Mouse (Mus musculus): ENCODE measurements around the gene Igsf21.

The Igsf21 gene

GRCm38 (mm10) chr4:140066011-140066410 is 180.6 kb downstream of the Igsf21 start:
- no peak for DNase-seq (ENCODE audit: low read depth in 1 of 2, low spot score in 2 of 2)

DNA sequence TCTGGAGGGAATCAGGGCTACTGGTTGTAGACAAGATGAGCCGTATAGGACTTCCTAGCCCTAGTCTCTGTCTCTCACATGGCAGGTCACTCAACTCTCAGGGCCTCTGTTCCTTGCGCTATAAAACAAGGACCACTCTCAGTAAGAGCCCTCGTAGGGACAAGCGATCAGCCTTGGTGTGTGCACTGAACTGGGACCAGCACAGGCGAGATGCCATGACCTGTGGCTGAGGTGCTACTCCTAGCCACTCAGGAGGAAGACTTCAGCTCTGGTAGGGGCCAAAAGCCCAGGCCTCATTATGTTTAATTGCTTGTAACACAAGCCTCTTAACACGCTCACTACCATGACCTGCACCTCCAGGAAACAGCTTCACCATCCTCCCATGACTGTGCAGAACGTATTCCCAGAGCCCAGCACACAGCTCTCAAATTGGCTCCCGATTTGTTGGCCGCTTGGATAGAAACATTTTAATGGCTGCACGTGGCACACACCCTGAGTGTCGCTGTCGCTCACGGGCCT is 183.4 kb downstream of the Igsf21 start:
- no peak for DNase-seq (ENCODE audit: low read depth in 1 of 2, low spot score in 2 of 2)

GRCm38 (mm10) chr4:140060251-140060650 is 186.3 kb downstream of the Igsf21 start:
- no peak for DNase-seq (ENCODE audit: low read depth in 1 of 2, low spot score in 2 of 2)

- DNase-seq (ENCODE audit: low read depth in 1 of 2, low spot score in 2 of 2): no peak
These were observed 193.5 kb downstream of the Igsf21 start for GRCm38 (mm10) chr4:140053042-140053441.

- no peak for DNase-seq (ENCODE audit: low read depth in 1 of 2, low spot score in 2 of 2)
These were observed 194.0 kb downstream of the Igsf21 start for GRCm38 (mm10) chr4:140052575-140052974.

- no peak for DNase-seq (ENCODE audit: low read depth in 1 of 2, low spot score in 2 of 2)
These were observed 198.7 kb downstream of the Igsf21 start for GRCm38 (mm10) chr4:140047807-140048362.

DNA sequence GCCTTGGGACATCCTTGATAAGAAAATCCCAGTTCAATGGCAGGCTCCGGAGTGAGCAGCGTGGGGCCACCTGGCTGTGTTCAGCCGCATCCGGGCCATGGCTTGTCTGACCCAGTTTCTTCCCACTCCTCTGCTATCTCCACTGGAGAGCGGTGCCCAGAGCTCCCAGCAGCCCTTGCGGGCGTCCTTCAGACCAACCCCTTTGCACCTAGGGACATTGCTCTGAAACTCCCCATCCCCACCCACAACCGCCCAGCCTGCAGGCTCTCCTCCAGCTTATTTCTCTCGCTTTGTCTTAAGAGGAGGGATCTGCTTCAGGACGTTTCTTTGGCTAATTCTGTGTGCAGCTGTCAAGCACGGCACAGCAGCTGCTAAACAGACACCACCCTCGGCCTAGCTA is 202.6 kb downstream of the Igsf21 start:
- no peak for DNase-seq (ENCODE audit: low read depth in 1 of 2, low spot score in 2 of 2)

GRCm38 (mm10) chr4:140038586-140039411 is 207.8 kb downstream of the Igsf21 start:
- no peak for DNase-seq (ENCODE audit: low read depth in 1 of 2, low spot score in 2 of 2)

- DNase-seq (ENCODE audit: low read depth in 1 of 2, low spot score in 2 of 2): no peak
These were observed 208.7 kb downstream of the Igsf21 start for GRCm38 (mm10) chr4:140037784-140038387.

DNA sequence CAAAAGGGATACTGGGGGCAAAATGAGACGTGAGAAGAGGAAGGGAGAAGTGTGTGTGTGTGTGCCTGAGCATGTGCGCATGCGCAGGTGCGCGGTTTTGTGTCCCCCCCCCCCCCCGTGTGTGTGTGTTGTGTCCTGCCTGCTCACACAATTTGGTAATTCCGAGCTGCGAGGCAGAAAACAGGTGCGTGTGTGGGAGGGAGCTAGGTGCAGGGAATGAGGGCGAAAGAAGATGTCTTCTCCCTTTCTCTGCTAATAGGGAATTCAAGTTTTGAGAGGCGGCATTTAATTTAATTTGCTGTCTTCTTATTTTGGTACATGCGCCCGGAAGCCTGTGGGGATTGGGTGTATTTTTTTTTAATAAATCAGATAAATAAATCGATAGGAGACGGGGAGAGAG is 211.4 kb downstream of the Igsf21 start:
- no peak for DNase-seq (ENCODE audit: low read depth in 1 of 2, low spot score in 2 of 2)

DNA sequence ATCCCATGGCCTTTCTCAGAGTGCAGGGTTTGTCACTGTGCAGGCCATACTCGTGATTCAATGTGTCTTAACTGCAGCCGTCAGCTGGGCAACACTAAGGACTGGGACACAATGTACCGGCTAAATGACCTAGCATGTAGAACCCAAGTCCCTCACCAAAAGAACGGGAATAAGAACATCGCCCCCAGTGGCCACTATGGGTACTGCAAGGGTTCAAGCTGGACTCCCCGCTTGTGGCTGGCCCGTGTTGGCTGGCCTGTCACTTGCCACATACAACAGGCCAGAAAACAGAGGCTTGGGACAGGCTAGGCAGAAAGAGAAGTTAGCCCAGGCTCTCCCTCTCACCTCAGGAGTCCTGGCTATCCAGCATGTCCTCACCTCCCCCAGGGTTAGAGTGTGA is 213.2 kb downstream of the Igsf21 start:
- peak in 1 of 2 experiments; percentile 2 for DNase-seq (ENCODE audit: low read depth in 1 of 2, low spot score in 2 of 2)

DNA sequence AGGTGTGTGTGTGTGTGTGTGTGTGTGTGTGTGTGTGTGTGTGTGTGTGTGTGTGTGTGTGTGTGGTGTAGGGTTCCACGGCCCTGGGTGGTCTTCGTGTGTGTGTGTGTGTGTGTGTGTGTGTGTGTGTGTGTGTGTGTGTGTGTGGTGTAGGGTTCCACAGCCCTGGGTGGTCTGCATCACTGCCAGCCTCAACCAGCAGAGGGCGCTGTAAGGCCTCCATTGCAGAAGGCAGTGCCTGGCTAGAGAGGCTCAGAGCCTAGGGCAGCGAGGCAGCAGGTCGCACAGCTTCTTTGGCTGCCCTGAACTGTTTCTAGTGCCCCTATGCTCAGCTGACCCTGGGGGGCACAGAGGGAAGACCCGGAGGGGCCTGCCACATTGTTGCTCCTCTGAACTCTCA is 216.2 kb downstream of the Igsf21 start:
- no peak for DNase-seq (ENCODE audit: low read depth in 1 of 2, low spot score in 2 of 2)

DNA sequence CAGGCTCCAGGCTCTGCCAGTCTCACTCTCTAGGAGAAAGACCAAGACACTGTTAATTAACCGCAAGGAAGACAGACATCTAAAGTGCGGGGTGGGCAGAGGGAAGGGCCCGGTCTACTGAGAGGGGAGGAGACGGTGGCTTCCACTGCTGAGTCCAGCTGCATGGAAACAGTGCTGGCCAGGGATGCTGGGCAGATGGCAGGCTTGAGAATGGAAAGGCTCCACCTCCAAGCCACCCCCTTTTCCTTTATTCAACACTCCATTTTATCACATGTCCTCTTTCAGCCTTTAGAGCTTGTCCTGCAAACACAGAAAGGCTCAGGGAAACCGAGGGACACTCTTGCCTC is 216.6 kb downstream of the Igsf21 start:
- DNase-seq (ENCODE audit: low read depth in 1 of 2, low spot score in 2 of 2): no peak

- DNase-seq (ENCODE audit: low read depth in 1 of 2, low spot score in 2 of 2): no peak
These were observed 217.1 kb downstream of the Igsf21 start for GRCm38 (mm10) chr4:140029324-140030039.

- DNase-seq (ENCODE audit: low read depth in 1 of 2, low spot score in 2 of 2): no peak
These were observed 222.8 kb downstream of the Igsf21 start for GRCm38 (mm10) chr4:140023833-140024232.

GRCm38 (mm10) chr4:140015916-140016315 is 230.7 kb downstream of the Igsf21 start:
- no peak for DNase-seq (ENCODE audit: low read depth in 1 of 2, low spot score in 2 of 2)

DNA sequence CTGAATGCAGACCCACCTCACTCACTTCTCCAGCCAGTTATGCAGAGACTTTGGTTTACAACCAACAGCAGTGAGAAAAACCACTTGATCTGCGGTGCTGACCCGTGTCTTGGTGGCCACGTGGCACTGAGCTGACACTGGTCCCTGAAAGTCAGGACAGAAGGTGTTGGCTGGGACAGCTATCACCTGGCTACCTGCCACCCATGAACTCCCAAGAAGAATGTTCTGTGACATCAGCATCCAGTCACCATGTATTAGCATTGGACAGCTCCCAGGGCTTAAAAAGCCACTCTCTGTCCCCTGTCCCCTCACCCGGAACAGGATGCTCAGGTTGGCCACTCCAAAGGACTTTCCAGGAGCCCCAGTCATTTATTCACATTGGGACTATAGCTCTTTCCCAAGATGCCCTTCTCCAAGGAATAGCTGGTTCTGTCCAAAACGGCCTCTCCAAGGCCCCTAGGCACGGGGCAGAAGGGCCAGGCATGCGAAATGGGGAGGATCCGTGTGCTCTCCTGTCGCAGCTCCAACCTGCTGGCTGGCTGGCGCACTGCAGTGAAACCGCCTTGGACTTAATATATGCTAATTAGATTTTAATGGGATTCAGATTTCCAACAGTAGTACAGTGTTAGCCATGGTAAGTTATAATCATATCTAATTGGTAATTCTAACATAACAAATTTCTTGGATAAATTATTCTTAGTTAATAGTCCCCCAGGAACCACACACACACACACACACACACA is 235.7 kb downstream of the Igsf21 start:
- DNase-seq (ENCODE audit: low read depth in 1 of 2, low spot score in 2 of 2): no peak

DNA sequence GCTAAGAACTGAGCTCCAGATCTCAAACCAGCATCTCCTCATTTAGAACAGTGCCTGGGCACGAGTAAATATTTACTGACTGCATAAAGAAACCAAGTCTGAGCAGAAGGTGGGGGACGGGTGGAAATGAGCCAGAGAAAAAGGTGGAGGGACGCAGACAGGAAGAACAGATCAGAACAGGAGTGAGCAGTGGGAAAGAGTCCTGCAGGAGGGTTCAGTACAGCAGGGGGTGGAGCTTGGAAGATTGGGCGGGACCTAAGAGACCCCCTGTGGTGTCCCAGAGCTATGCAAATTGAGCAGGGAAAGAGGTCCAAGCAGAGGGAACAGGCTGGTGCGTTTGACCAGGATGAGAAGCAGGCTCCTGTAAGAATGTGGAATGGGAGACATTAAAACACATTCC is 241.7 kb downstream of the Igsf21 start:
- no peak for DNase-seq (ENCODE audit: low read depth in 1 of 2, low spot score in 2 of 2)

GRCm38 (mm10) chr4:140004170-140004569 is 242.4 kb downstream of the Igsf21 start:
- no peak for DNase-seq (ENCODE audit: low read depth in 1 of 2, low spot score in 2 of 2)

GRCm38 (mm10) chr4:140002069-140002468 is 244.5 kb downstream of the Igsf21 start:
- no peak for DNase-seq (ENCODE audit: low read depth in 1 of 2, low spot score in 2 of 2)

DNA sequence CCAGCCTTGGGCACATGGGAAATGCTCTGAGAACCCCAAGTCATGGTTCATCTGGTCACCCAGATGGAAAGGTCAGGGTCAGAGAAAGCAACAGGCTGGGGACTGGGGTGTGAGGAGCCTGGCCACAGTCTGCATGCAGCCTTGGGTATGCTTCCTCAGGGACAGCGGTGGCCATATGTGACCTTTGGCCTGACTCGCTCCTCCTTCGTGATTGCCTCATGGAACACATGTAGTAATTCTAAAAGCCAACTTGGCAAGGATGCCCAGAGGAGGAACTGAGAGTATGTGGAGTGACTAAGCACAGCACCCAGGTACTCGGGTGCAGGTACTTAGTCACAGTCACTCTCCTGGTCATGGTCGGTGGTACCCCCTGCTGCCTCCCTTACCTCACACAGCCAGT is 245.7 kb downstream of the Igsf21 start:
- DNase-seq (ENCODE audit: low read depth in 1 of 2, low spot score in 2 of 2): no peak
